Mouse (Mus musculus) midbrain, embryonic 16.5 days (tissue): ENCODE results near the gene Rsl24d1. TPM values are rescaled to one million over a fixed set of nuclear protein-coding genes. Genes with fewer than 3 reads are reported as not detected.

Source experiments
- ATAC-seq: fragments of 200-750 bp; cut with Nextera tagmentation; 2 replicates; pipeline ENCODE4 v1.8.0; 2017; ENCODE audit warnings: moderate TSS enrichment
- H3K27ac ChIP-seq: fragments of 300-500 bp; sonication (generic); 2 replicates; pipeline ENCODE4 v1.5.1; 2014; ENCODE audit warnings: mild to moderate bottlenecking, low read length, mixed read lengths
- H3K27me3 ChIP-seq: fragments of 300-500 bp; sonication (generic); 2 replicates; pipeline ENCODE4 v1.6.1; 2014; ENCODE audit warnings: low read depth, low read length, mixed read lengths; ENCODE audit not compliant: control insufficient read depth, insufficient read depth
- H3K36me3 ChIP-seq: fragments of 300-500 bp; sonication (generic); 2 replicates; pipeline ENCODE4 v1.6.1; 2014; ENCODE audit warnings: mild to moderate bottlenecking, low read length, moderate library complexity, mixed read lengths; ENCODE audit not compliant: control insufficient read depth, insufficient read depth
- H3K4me1 ChIP-seq: fragments of 300-500 bp; sonication (generic); 2 replicates; pipeline ENCODE4 v1.6.1; 2014; ENCODE audit warnings: mild to moderate bottlenecking, low read length, mixed read lengths; ENCODE audit not compliant: control insufficient read depth, insufficient read depth
- H3K4me2 ChIP-seq: fragments of 300-500 bp; sonication (generic); 2 replicates; pipeline ENCODE4 v1.6.1; 2014; ENCODE audit warnings: mild to moderate bottlenecking, low read length, mixed read lengths
- H3K4me3 ChIP-seq: fragments of 300-500 bp; sonication (generic); 2 replicates; pipeline ENCODE4 v1.5.1; 2014; ENCODE audit warnings: low read depth, mild to moderate bottlenecking, low read length, moderate library complexity, mixed read lengths
- H3K9ac ChIP-seq: fragments of 300-500 bp; sonication (generic); 2 replicates; pipeline ENCODE4 v1.6.1; 2014; ENCODE audit warnings: low read depth, low read length, mixed read lengths
- H3K9me3 ChIP-seq: fragments of 300-500 bp; sonication (generic); replicated peaks from 2 replicates; pipeline ENCODE4 v1.6.1; 2014; ENCODE audit warnings: mild to moderate bottlenecking, low read length, mixed read lengths; ENCODE audit not compliant: control insufficient read depth, poor library complexity, severe bottlenecking
- WGBS: fragments of 180-500 bp; shearing (Covaris S2); extraction: QIAGEN DNeasy Blood & Tissue Kit; methylation state at CpG from one replicate; pipeline ENCODE4 v1.1.7; 2014; 5-methylcytosine and 5-hydroxymethylcytosine counted together
- polyA plus RNA-seq: library from polyadenylated mRNA; unstranded; fragments of >200 nt; fragmentation: Nextera tagmentation; extraction: Ambion mirVana; gene quantifications from 2 replicates; pipeline ENCODE4 v1.2.1, GENCODE M21; 2015

The Rsl24d1 gene
- polyA plus RNA-seq, 1 experiment from 2014 or later = 103 TPM

DNA sequence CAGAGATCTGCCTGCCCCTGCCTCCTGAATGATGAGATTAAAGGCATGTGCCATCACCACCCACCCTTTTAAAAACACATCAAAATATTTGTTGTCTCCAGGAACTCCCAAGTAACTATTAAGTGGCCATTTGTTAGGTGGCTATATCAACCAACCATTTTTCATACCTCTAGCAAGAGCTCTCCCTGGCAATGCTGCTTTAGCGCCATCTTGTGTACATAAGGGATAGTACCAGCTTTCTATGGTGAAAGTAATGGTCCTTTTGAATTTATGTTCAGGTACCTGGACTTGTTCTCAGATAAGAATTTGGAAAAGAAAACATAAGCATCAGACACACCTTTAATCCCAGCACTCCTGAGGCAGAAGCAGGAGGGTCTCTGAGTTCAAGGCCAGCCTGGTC is 21.5 kb upstream of the Rsl24d1 start:
- no peak for ATAC-seq
- Histone ChIP-seq H3K36me3 (no peaks in the 10 kb centered on the region), H3K4me2 (no peak overlapping the region), H3K4me3 (no peak overlapping the region), H3K9ac (no peak overlapping the region), H3K9me3 (no peaks in the 10 kb centered on the region), H3K4me1 (peaks cover 3% of the 10 kb centered on the region; the same call in 1 of the 2 replicates), H3K27ac (no peak overlapping the region), H3K27me3 (no peaks in the 10 kb centered on the region; the same call in 1 of the 2 replicates)
- 0% methylated on average over 1 of the region's 1 CpGs for WGBS

DNA sequence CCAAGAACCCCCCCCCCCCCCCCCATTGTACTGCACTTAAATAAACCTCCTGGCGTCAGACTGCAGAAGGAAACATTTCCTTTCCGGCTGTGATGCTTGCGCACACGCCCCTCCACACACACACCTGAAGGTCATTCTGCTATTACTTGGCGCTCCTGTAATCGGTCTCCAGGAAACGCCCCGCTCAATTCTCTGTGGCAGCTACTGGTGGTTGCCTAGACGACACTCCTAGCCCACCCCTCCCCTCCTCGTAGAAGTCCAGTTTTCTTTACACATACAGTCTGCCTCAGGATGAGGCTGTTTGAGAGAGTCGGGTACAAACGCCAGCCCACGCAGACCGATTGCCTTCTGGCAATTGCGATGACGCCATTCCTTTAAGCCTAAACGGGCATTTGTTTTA is 18.6 kb upstream of the Rsl24d1 start:
- H3K4me3 ChIP-seq = peak overlapping the region; percentile 8; the same call in 1 of the 2 replicates
- peak; percentile 94 for ATAC-seq
- peaks cover 3% of the 10 kb centered on the region; the same call in 1 of the 2 replicates for H3K4me1 ChIP-seq
- H3K9me3 ChIP-seq = no peaks in the 10 kb centered on the region
- H3K36me3 ChIP-seq = no peaks in the 10 kb centered on the region
- H3K27ac ChIP-seq = peak overlapping the region; percentile 41
- H3K9ac ChIP-seq = 0 out of 2 replicates have a peak overlapping the region, but pooled peaks have one; percentile 10
- 28% methylated on average over 17 of the region's 17 CpGs for whole genome bisulfite sequencing
- H3K27me3 ChIP-seq = no peaks in the 10 kb centered on the region; the same call in 1 of the 2 replicates
- peak overlapping the region; percentile 36 for H3K4me2 ChIP-seq

DNA sequence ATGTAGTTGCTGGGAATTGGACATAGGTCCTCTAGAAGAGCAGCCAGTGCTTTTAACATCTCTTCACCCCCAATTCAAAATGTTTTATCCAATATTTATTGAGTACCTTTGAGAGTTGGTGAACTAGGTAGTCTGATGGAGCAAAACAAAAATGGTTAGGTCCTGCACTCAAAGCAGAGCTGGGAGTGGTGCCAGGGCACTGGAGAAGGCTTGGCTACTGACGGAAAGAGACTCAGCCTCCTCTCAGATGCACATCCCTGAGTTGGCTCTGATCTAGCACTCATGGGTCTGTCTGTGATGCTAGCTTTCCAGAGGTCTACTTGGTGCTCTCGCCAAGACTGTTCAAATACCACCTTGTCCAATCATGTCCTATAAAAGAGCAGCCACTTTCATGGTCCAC is 15.3 kb upstream of the Rsl24d1 start:
- Histone ChIP-seq H3K4me3 (no peak overlapping the region), H3K4me1 (peaks cover 3% of the 10 kb centered on the region; the same call in 1 of the 2 replicates), H3K9me3 (no peaks in the 10 kb centered on the region), H3K9ac (no peak overlapping the region), H3K27me3 (peaks cover 8% of the 10 kb centered on the region), H3K36me3 (no peaks in the 10 kb centered on the region), H3K4me2 (no peak overlapping the region), H3K27ac (no peak overlapping the region)
- no peak for ATAC-seq
- 89% methylated on average over 2 of the region's 2 CpGs for WGBS

DNA sequence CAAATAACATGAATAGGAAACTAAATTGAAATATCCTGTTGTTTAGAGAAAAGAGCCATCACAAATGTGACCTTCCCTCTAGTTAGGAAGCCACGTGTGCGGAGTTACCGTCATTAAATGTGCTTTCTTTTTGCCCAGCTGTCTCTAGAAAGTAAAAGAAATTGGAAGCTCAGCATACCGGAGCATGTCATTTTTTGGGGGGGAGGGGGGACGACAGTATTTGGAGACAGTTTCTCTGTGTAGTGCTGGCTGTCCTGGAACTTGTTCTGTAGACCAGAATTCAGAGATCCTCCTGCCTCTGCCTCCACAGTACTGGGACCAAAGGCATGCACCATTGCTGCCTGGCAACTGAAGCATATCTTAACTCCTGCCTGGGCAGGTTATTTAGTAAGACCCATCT is 11.7 kb upstream of the Rsl24d1 start, which contains the start of gene Khdc3:
Gene Khdc3, plus strand, starts transcription at position 301 of the 400 bp plus-strand sequence.
- Histone ChIP-seq H3K4me1 (peaks cover 5% of the 10 kb centered on the region; the same call in 1 of the 2 replicates), H3K9ac (no peak within 1 kb of the TSS), H3K4me2 (no peak within 1 kb of the TSS), H3K9me3 (no peaks in the 10 kb centered on the region), H3K36me3 (no peaks in the 10 kb centered on the region), H3K27me3 (peaks cover 25% of the 10 kb centered on the region), H3K27ac (no peak within 1 kb of the TSS), H3K4me3 (no peak within 1 kb of the TSS)
- 91% methylated on average over 5 of the region's 5 CpGs for WGBS
- ATAC-seq = no peak

DNA sequence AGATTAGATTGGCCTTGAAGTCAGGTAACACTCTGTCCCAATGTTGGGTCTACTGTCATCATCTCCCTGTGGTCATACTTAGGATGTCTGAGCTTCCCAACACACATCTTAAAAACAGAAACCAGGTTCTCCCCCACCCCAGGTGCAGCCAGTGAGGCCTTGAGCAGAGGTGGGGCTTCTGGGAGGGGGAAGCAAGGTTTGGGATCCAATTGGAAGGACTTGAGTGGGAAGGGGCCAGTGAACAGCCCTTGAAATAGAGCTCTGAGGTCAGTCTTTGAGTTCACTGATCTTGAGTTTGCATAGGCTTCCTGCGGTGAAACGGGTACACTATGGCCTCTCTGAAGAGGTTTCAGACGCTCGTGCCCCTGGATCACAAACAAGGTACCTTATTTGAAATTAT is 11.0 kb upstream of the Rsl24d1 start, which contains the start of gene Gm20509:
Gene Gm20509, plus strand, starts transcription at position 290 of the 400 bp plus-strand sequence.
- H3K9me3 ChIP-seq = no peaks in the 10 kb centered on the region

DNA sequence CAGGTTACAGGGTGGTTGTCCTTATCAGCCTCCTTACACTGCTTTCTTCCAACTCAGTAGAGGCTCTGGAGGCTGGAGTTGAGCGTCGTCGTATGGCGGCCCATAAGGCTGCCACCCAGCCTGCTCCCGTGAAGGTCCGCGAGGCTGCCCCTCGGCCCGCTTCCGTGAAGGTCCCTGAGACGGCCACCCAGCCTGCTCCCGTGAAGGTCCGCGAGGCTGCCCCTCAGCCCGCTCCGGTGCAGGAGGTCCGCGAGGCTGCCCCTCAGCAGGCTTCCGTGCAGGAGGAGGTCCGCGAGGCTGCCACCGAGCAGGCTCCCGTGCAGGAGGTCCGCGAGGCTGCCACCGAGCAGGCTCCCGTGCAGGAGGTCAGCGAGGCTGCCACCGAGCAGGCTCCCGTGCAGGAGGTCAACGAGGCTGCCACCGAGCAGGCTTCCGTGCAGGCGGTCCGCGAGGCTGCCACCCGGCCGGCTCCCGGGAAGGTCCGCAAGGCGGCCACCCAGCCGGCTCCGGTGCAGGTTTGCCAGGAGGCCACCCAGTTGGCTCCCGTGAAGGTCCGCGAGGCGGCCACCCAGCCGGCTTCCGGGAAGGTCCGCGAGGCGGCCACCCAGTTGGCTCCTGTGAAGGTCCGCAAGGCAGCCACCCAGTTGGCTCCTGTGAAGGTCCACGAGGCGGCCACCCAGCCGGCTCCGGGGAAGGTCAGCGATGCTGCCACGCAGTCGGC is 9.9 kb upstream of the Rsl24d1 start:
- ATAC-seq = peak; percentile 39; the same call in 1 of the 2 replicates
- Histone ChIP-seq H3K9me3 (no peaks in the 10 kb centered on the region), H3K36me3 (no peaks in the 10 kb centered on the region), H3K4me3 (peak overlapping the region; percentile 44), H3K4me2 (peak overlapping the region; percentile 74), H3K9ac (peak overlapping the region; percentile 70), H3K4me1 (peaks cover 5% of the 10 kb centered on the region; the same call in 1 of the 2 replicates), H3K27ac (no peak overlapping the region), H3K27me3 (peaks cover 25% of the 10 kb centered on the region)
- WGBS = 5% methylated on average over 53 of the region's 60 CpGs

More for the DNA sequence above, 11.0 kb upstream of the Rsl24d1 start, which contains the start of gene Gm20509:
- 96% methylated on average over 4 of the region's 4 CpGs for WGBS
- H3K9ac ChIP-seq = peak within 1 kb of the TSS; percentile 70
- no peak within 1 kb of the TSS for H3K27ac ChIP-seq
- H3K36me3 ChIP-seq = no peaks in the 10 kb centered on the region
- peak within 1 kb of the TSS; percentile 44 for H3K4me3 ChIP-seq
- peak within 1 kb of the TSS; percentile 74 for H3K4me2 ChIP-seq
- ATAC-seq = no peak
- H3K4me1 ChIP-seq = peaks cover 5% of the 10 kb centered on the region; the same call in 1 of the 2 replicates
- peaks cover 25% of the 10 kb centered on the region for H3K27me3 ChIP-seq

DNA sequence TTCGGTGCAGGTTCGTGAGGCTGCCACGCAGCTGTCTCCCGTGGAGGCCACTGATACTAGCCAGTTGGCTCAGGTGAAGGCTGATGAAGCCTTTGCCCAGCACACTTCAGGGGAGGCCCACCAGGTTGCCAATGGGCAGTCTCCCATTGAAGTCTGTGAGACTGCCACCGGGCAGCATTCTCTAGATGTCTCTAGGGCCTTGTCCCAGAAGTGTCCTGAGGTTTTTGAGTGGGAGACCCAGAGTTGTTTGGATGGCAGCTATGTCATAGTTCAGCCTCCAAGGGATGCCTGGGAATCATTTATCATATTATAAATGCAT is 9.4 kb upstream of the Rsl24d1 start:
- H3K27ac ChIP-seq = no peak overlapping the region
- H3K36me3 ChIP-seq = no peaks in the 10 kb centered on the region
- no peak for ATAC-seq
- peak overlapping the region; percentile 44 for H3K4me3 ChIP-seq
- peak overlapping the region; percentile 70 for H3K9ac ChIP-seq
- peaks cover 5% of the 10 kb centered on the region; the same call in 1 of the 2 replicates for H3K4me1 ChIP-seq
- peak overlapping the region; percentile 74 for H3K4me2 ChIP-seq
- 32% methylated on average over 5 of the region's 5 CpGs for WGBS
- H3K27me3 ChIP-seq = peaks cover 25% of the 10 kb centered on the region
- no peaks in the 10 kb centered on the region for H3K9me3 ChIP-seq

DNA sequence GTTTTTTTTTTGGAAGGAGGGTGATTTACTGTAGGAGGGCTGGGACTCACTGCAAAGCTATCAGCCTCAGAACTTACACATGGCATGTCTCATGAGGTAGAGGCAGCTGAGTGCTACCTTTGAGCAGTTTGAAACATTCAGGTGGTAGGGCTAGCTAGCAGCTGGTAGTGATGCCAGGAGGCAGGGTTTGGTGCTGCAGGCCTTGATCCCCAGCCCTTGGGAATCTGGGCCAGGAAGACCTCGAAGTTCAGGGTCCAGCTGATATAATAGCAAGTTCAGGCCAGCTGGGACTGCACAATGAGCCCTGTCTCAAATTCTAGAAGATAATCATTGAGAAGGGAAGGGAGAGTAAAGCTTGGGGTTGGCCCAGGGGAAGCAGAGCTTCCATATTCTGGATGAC is 8.1 kb upstream of the Rsl24d1 start:
- H3K27ac ChIP-seq = no peak overlapping the region
- H3K9ac ChIP-seq = no peak overlapping the region
- 69% methylated on average over 1 of the region's 1 CpGs for WGBS
- H3K27me3 ChIP-seq = peaks cover 25% of the 10 kb centered on the region
- H3K4me3 ChIP-seq = no peak overlapping the region
- H3K4me1 ChIP-seq = peaks cover 5% of the 10 kb centered on the region; the same call in 1 of the 2 replicates
- no peak for ATAC-seq
- H3K36me3 ChIP-seq = no peaks in the 10 kb centered on the region
- H3K4me2 ChIP-seq = no peak overlapping the region
- no peaks in the 10 kb centered on the region for H3K9me3 ChIP-seq

DNA sequence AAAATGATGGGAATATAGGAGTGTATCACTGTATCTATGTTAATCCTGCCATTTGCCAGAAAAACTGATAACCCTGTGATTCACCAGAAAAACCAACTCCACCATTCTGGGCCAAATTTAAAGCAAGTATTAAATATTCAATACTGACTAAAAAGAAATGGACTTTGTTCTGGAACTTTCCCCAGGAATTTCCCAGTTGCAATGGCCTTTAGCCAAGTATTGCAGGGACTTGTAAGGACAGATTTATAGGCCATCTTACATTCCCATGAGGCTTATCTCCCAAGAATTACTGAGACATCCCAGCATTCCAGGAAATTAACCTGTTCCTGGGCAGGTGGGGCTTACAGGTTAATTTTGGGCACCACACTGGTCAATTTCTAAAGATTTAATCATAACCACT is 7.5 kb upstream of the Rsl24d1 start:
- H3K4me2 ChIP-seq = no peak overlapping the region
- no peak for ATAC-seq
- H3K27me3 ChIP-seq = peaks cover 25% of the 10 kb centered on the region
- no peak overlapping the region for H3K4me3 ChIP-seq
- no peaks in the 10 kb centered on the region for H3K36me3 ChIP-seq
- H3K9me3 ChIP-seq = no peaks in the 10 kb centered on the region
- H3K9ac ChIP-seq = no peak overlapping the region
- no peak overlapping the region for H3K27ac ChIP-seq
- H3K4me1 ChIP-seq = peaks cover 5% of the 10 kb centered on the region; the same call in 1 of the 2 replicates
